Mouse (Mus musculus) spleen, adult 18-20 months (tissue): ENCODE measurements around the gene Sumf2.

Source experiments
- DNase-seq, 2 experiments: peaks; one replicate each; pipeline ENCODE4 v3.0.0; 2022; ENCODE audit warnings: mixed read lengths in 2 of 2

The Sumf2 gene

GRCm38 (mm10) chr5:129908242-129908965 lies 61.6 kb downstream of the Sumf2 start, which contains the start of gene Nupr1l:
TSS of gene Nupr1l (plus strand) at chr5:129908540.
- peak; percentile 76 to 89 for DNase-seq

- DNase-seq: no peak
These were observed 62.4 kb downstream of the Sumf2 start for GRCm38 (mm10) chr5:129909147-129909546.

DNA sequence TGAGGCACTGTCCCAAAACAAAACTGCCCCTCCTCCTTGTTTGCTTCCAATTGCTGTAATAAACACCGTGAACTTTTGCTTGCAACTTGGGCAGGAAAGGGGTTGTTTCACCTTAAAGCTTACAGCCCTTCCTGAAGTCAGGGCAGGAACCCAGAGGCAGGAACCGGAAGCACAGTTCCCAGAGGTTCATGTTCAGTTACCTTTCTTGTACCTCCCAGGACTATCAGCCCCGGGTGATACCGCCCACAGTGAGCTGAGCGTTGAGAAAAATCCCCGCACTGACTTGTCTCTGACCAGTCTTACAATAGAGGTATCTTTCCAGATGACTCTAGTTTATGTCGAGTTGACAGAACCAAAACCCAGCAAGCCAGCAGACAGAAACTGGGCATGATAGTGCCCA lies 62.8 kb downstream of the Sumf2 start:
- DNase-seq: no peak
